Mouse (Mus musculus) C2C12 (cell line): Measurements from ENCODE around the gene Sf3b1.

Experiments used
- CEBPB ChIP-seq: IDR thresholded peaks from one replicate; pipeline ENCODE4 v1.6.1; 2011; ENCODE audit warnings: low read depth, mild to moderate bottlenecking, control low read depth, moderate library complexity
- CTCF ChIP-seq: IDR thresholded peaks from one replicate; pipeline ENCODE4 v1.5.1; 2011; ENCODE audit not compliant: control insufficient read depth, insufficient read depth, insufficient read length
- FOSL1 ChIP-seq: IDR thresholded peaks from one replicate; pipeline ENCODE4 v1.8.0; 2011; ENCODE audit warnings: mild to moderate bottlenecking, low read length; ENCODE audit not compliant: poor library complexity, insufficient read depth, severe bottlenecking
- MAX ChIP-seq: IDR thresholded peaks from one replicate; pipeline ENCODE4 v1.6.1; 2011; ENCODE audit warnings: mild to moderate bottlenecking, control low read depth
- MYOD1 ChIP-seq: IDR thresholded peaks from one replicate; pipeline ENCODE4 v1.6.1; 2011; ENCODE audit warnings: low read depth; ENCODE audit not compliant: control insufficient read depth, insufficient read length
- MYOG ChIP-seq: IDR thresholded peaks from one replicate; pipeline ENCODE4 v1.6.1; 2011; ENCODE audit not compliant: control insufficient read depth, insufficient read length; ENCODE audit errors: extremely low read depth
- USF1 ChIP-seq: IDR thresholded peaks from one replicate; pipeline ENCODE4 v1.6.1; 2011; ENCODE audit warnings: low read depth, mild to moderate bottlenecking, control low read depth, moderate library complexity

GRCm38 (mm10) chr1:54979226-54979984, 47.9 kb downstream of the Sf3b1 start:
- no peak for TF ChIP-seq CTCF
- TF ChIP-seq MAX, result no peak
- TF ChIP-seq USF1, result no peak
- TF ChIP-seq MYOG, result no peak
- TF ChIP-seq MYOD1, result no peak
- TF ChIP-seq CEBPB, result no peak
- no peak for TF ChIP-seq FOSL1
